Mouse (Mus musculus) Patski (cell line): ENCODE data around the gene Ano1. TPM values are rescaled to one million over a fixed set of nuclear protein-coding genes. Genes with fewer than 3 reads are reported as not detected.
A peak's percentile ranks its signal among the peaks of the same experiment; 100 is the strongest.

ENCODE experiments used
- ATAC-seq: fragments of 100-300 bp; one replicate; pipeline ENCODE4 v1.8.0; 2021
- CTCF ChIA-PET: fragments of 350-600 bp; sonication (Branson Sonifier 250); formaldehyde crosslinking; loops from one replicate; lab custom pipeline; 2022; ENCODE audit warnings: inconsistent platforms; lab: Charles Lee
- POLR2A ChIA-PET: fragments of 350-600 bp; sonication (Branson Sonifier 250); formaldehyde crosslinking; loops from one replicate; lab custom pipeline; 2022; ENCODE audit warnings: antibody characterized with exemption, inconsistent platforms; lab: Charles Lee
- DNase-seq: peaks from one replicate; pipeline ENCODE4 v3.0.0-alpha.2; 2011; ENCODE audit warnings: low read depth, low spot score
- H3K27me3 ChIP-seq: fragments of 371-371 bp; one replicate; pipeline ENCODE4 v1.5.1; 2021
- CTCF ChIP-seq: fragments of 100-300 bp; IDR thresholded peaks from one replicate; pipeline ENCODE4 v1.5.1; 2021
- in situ Hi-C: fragments of 300-500 bp; cut with MboI; formaldehyde crosslinking; loops from 3 replicates; pipeline ENCODE4 v1.11.1; 2018; ENCODE audit warnings: low pct_unique_long_range_greater_than_20kb, mixed read lengths
- polyA plus RNA-seq: library from polyadenylated mRNA; unstranded; gene quantifications from one replicate; pipeline ENCODE4 v1.2.3, GENCODE M21; 2021

The Ano1 gene
- polyA plus RNA-seq, 1 experiment from 2014 or later, result 0.49 TPM

DNA sequence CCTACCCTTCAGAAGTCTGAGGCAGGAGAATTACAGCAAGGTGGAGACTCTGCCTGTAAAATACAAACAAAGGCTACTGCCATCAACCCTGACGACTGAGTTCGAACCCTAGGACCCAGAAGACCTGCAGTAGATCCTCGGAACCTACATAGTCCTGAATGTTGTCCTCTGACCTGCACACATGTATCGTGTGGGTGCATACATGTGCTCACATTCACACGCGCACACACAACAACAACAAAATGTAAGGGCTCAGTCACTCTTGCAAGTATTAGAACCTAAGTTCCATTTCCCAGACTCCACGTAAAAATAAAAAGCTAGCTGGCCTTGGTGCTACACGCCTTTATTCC is 197.7 kb downstream of the Ano1 start:
- no peaks in the 10 kb centered on the region for H3K27me3 ChIP-seq
- in situ Hi-C loops, result no loop called here
- ChIA-PET POLR2A (interaction anchor here (1.4 to 1.8 kb wide), 2 partner anchors 13 to 27 kb away, joined by 4 to 11 read pairs; no protein-coding TSS in a partner anchor), CTCF (interaction anchor here (1.4 kb wide), 1 partner anchor 9 kb away, joined by 3 read pairs; no protein-coding TSS in a partner anchor)
- ATAC-seq (no peak), DNase-seq (no peak)
- no peak for TF ChIP-seq CTCF

DNA sequence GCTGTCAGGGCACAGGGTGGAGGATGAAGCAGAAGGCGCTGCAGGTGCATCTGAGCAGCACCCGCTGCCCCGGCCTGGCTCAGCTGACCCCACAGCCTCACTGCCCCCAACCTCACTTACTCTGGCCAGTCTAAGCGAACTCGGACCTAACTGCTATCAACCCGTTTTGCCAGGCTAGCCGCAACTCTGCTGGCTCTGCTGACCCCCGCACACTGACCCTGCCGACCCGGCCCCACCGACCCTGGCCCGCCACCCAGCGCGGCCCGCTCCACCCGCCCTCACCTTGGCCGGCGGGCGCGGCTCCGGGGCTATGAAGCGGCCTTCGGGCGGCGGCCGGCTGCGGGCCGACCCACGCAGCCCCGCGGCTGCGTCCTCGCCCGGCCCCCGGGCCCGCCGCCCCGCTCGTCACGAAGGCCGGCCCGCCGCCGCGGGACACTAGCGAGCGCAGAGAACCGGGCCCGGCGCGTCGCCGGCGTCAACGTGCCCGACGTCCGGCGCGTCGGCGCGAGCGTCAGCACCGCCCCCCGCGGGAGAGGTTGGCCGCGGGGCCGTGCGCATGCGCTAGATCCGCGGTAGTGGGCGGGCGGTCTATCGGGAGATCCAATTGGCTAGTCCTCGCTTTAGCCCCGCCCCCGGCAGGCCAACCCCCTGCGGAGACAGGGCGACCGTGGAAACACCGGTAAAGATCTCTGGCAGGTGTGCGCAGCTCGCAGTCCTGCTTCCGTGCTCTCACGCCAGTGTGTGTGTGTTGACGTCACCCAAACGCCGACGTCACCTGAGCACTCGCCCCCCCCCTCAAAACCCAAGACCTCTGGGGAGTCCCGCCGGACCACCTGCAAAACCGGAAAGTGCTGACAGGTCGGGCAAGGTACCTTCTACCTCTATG is 198.3 kb downstream of the Ano1 start, which contains the start of gene Ppfia1:
Ppfia1 (minus strand) TSS at position 493 of the 886 bp plus-strand sequence.
- no peak for TF ChIP-seq CTCF
- DNase-seq (peak; percentile 69), ATAC-seq (peak; percentile 79)
- CTCF ChIA-PET, result interaction anchor here (1.4 to 2.0 kb wide), 3 partner anchors 10 to 16 kb away, joined by 3 to 6 read pairs (median 6); no protein-coding TSS in a partner anchor
- POLR2A ChIA-PET, result interaction anchor here (0.7 to 1.4 kb wide), 3 partner anchors 13 to 20 kb away, joined by 8 to 11 read pairs (median 9); no protein-coding TSS in a partner anchor
- H3K27me3 ChIP-seq, result no peaks in the 10 kb centered on the region
- in situ Hi-C loops, result no loop called here

DNA sequence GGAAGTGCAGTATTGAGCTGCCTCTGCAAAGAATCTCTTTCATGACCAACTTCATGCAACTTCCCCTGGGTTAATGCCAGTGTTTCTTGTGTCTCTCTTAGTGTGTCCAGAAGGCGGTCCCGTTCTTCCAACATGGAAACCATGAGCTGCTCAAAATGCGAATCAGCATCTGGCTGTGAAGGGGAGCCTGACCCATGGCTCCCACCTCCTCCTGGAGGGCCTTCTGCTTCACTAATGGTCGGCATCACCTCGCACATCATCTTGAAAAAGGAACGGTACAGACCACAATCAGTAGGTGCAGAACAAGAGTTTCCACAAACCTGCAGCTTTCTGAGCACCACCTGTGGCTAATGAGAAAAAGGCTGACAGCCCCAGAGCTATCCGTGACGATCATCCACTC is 199.5 kb downstream of the Ano1 start:
- H3K27me3 ChIP-seq, result no peaks in the 10 kb centered on the region
- POLR2A ChIA-PET, result interaction anchor here (0.7 to 1.2 kb wide), 3 partner anchors 16 to 28 kb away, joined by 3 to 9 read pairs (median 8); no protein-coding TSS in a partner anchor
- ATAC-seq, result no peak
- in situ Hi-C loops, result no loop called here
- TF ChIP-seq CTCF, result no peak
- DNase-seq, result no peak
- CTCF ChIA-PET, result interaction anchor here (0.9 to 2.0 kb wide), 3 partner anchors 9 to 23 kb away, joined by 3 to 6 read pairs (median 6); no protein-coding TSS in a partner anchor

DNA sequence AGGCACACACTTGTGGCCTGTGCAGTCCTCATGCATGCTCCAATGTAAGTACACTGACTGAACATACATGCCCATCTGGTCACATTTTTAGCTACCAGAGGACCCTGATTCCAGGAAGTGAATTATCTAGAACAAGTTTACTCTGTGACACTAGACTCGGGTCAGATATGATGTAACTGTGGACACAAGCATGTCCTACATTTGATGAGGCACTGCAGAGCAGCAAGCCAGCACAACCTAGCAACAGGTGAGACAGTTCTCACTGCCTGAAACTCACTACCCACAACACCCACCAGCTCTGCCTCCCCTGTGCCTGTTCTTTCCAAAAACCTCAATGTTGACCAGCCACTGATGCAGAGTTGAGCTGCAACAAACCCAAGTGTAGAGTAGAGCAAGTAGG is 201.0 kb downstream of the Ano1 start:
- DNase-seq, result no peak
- in situ Hi-C loops, result no loop called here
- ATAC-seq, result no peak
- no peaks in the 10 kb centered on the region for H3K27me3 ChIP-seq
- TF ChIP-seq CTCF, result no peak
- ChIA-PET POLR2A (no interaction called here), CTCF (interaction anchor here (0.9 to 2.2 kb wide), 7 partner anchors 11 to 47 kb away, joined by 3 to 8 read pairs (median 4); no protein-coding TSS in a partner anchor)

DNA sequence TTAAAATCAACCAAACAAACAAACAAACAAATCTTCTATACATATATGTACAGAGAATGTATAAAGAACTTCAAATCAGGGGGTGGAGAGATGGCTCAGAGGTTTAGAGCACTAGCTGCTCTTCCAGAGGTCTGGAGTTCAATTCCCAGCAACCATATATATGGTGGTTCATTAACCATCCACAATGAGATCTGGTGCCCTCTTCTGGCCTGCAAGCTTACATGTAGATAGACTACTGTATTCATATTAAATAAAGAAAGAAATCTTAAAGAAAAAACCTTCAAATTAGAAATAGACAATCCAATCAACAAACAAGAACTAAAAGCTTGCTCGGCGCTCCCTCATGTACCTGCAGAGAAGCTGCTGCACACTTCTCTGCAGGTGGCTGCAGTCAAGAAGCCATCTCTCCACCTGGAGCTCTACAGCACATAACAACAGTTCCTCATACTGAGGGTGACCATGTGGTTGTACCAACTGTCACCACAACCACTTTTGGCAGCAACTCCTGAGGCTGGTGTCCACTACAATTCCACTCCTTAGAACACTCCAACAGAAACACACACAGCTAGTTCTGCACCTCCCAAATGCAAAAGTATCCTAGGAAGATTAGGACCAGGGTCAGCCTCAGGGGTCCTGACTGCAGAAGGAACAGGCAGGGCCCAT is 201.7 kb downstream of the Ano1 start:
- no peak for ATAC-seq
- in situ Hi-C loops, result no loop called here
- POLR2A ChIA-PET, result no interaction called here
- no peak for DNase-seq
- CTCF ChIA-PET, result interaction anchor here (0.7 to 2.2 kb wide), 6 partner anchors 11 to 47 kb away, joined by 3 to 8 read pairs (median 4); no protein-coding TSS in a partner anchor
- TF ChIP-seq CTCF, result peak; percentile 48
- H3K27me3 ChIP-seq, result no peaks in the 10 kb centered on the region

DNA sequence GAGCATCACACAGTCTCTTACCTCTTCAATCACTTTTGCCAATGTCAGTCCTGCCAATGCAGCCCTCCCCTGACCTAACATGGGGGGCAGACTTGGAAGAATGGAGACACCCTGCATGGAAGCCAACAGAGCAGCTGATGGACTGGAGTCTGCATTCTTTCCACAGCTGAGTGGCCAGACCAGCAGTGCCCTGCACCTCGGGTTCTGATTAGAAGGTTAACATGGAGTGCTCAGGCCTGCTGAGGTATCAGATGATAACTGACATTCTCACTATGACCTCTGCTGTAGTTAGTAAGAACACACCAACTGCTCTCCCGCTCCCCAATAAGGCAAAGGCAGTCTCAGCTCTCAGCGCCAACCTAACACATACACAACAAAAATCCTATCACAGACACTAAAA is 206.5 kb downstream of the Ano1 start:
- POLR2A ChIA-PET, result interaction anchor here (0.6 to 1.4 kb wide), 2 partner anchors 18 to 372 kb away, joined by 3 read pairs; no protein-coding TSS in a partner anchor
- ATAC-seq (no peak), DNase-seq (no peak)
- in situ Hi-C loops, result no loop called here
- H3K27me3 ChIP-seq, result no peaks in the 10 kb centered on the region
- CTCF ChIA-PET, result interaction anchor here (1.2 to 2.5 kb wide), 2 partner anchors 13 to 17 kb away, joined by 3 to 9 read pairs; no protein-coding TSS in a partner anchor
- no peak for TF ChIP-seq CTCF

DNA sequence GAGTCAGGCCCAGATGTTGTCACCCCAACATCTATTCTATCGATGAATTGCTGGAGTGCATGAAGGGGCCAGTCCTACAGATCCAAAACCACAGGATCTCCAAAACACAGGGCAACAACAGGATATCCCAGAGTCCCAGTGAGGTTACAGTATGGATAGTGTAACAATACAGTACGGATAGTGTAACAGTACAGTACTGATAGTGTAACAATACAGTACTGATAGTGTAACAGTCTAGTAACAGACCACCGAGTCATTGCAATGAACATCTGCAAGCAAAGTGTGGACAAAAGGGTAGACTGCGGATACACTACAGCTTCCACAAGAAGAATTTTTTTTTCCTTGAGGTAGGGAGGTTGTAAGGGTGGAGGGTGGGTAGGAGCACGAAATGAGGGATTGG is 210.4 kb downstream of the Ano1 start:
- no peak for TF ChIP-seq CTCF
- in situ Hi-C loops, result no loop called here
- no peak for DNase-seq
- H3K27me3 ChIP-seq, result no peaks in the 10 kb centered on the region
- no peak for ATAC-seq
- POLR2A ChIA-PET, result no interaction called here
- CTCF ChIA-PET, result no interaction called here

DNA sequence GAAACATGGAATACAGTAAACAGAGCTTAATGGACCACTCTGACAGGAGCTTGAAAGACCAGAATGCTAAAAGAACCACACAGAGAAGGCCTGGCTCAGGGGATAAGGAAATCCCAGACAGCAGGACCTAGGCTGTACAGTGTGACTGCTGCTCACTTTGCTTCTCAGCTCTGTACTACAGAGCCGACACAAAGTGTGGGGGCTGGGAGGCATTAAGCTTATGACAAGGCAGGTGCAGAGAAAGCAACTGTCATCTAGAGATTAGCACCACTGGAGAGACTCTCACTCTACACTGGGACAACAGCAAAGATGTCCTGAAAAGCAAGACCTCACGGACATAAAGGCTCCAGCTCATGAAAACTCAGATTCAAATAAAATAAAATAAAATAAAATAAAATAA is 212.6 kb downstream of the Ano1 start:
- CTCF ChIA-PET, result interaction anchor here (1.7 to 2.5 kb wide), 2 partner anchors 11 kb away, joined by 7 to 8 read pairs; no protein-coding TSS in a partner anchor
- DNase-seq (no peak), ATAC-seq (no peak)
- no peaks in the 10 kb centered on the region for H3K27me3 ChIP-seq
- POLR2A ChIA-PET, result no interaction called here
- in situ Hi-C loops, result no loop called here
- no peak for TF ChIP-seq CTCF

Other genes starting within 250 kb of the Ano1 start
- gene Ppfia1, start 198.2 kb downstream of the Ano1 start, polyA plus RNA-seq, result 73.4 TPM
- gene Fadd, start 169.5 kb downstream of the Ano1 start, polyA plus RNA-seq, result 7.7 TPM
- gene Fgf3, start 86.1 kb upstream of the Ano1 start, polyA plus RNA-seq, result not detected
- gene Fgf4, start 95.4 kb upstream of the Ano1 start, polyA plus RNA-seq, result not detected
- gene Fgf15, start 144.6 kb upstream of the Ano1 start, polyA plus RNA-seq, result 0.10 TPM
- gene LTO1, start 163.1 kb upstream of the Ano1 start, polyA plus RNA-seq, result 35.9 TPM
- 110 TPM for gene Ccnd1, start 188.0 kb upstream of the Ano1 start, polyA plus RNA-seq